11 mouse cellular contexts compared by ENCODE assay signal in the genomic region with DNA sequence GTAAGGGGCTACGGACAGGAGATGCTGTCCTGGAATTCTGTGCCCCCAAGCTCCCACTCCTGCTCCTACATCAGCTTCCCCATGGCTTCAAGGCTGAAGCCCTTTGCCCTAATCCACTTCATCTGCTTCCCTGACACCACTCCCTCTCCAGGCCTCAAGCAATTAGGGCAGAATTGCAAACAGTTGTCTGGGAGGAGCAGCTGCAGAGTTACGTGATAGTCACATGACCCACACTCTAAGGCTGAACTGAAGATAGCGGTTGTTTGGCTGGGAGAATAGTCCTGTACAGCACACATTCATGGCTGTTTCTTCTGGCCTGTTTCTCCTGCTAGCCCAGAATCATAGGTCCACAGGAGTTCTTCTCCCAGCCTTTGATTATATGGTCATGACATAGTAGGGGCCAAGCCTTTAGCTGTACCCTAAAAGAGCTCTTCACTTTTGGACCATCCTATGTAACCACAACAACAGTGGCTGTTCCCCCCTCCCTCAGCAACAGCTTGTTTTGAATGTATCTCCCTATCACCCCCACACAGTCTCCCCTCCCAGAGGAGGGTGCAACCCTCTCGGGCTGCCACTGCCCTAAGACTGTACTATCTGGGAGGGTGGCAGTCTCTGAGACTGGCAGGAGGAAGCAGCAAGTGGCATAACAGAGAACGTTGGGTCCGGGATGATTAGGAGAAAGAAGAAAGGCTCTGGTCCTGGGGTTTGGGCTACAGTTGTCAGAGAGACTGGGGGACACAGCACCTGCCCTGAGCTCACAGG. TPM values are rescaled to one million over a fixed set of nuclear protein-coding genes. Genes with fewer than 3 reads are reported as not detected.
DNase-seq lines count a peak whose midpoint lies in the region; ATAC-seq and TF ChIP-seq lines count a peak whose summit lies in the region.
"Had no signal": no experiment of that assay in that cellular context is flagged by ENCODE, and none has a peak within 500 bp of the region (broad histone marks: within the 10 kb centered on the region; RNA-seq: fewer than 3 reads in every experiment).

No protein-coding gene starts in this region.

- H3K9me3 ChIP-seq in embryonic facial prominence, embryonic 13.5 days: no peaks in the 10 kb centered on the region
- no peaks in the 10 kb centered on the region for H3K9me3 ChIP-seq in limb, embryonic 14.5 days (ENCODE audit: control insufficient read depth, low read length)
- H3K9me3 ChIP-seq: heart, embryonic 10.5 days; lung, embryonic 15.5 days had no signal

- H3K4me2 ChIP-seq in embryonic facial prominence, embryonic 13.5 days: 0 out of 2 replicates have a peak overlapping the region, but pooled peaks have one; percentile 17
- H3K4me2 ChIP-seq in limb, embryonic 14.5 days (replicated peaks; ENCODE audit: low read depth, low read length, severe bottlenecking): no peak overlapping the region
- H3K4me2 ChIP-seq: lung, embryonic 15.5 days had no signal

- DNase-seq in 3T3-L1 (ENCODE audit: low read depth, low spot score) (peak; percentile 35), A20 (ENCODE audit: low read depth, low spot score) (peak; percentile 30)
- peak; percentile 43 for DNase-seq in limb, embryonic 14.5 days (ENCODE audit: low spot score)
- no peak for DNase-seq in kidney, adult 2 months
- no peak for DNase-seq in testis, postnatal 10 days (ENCODE audit: low spot score)
- no peak for DNase-seq in cerebellum, postnatal 10 days
- DNase-seq: kidney, postnatal 14 days had no signal

- peaks cover 44% of the 10 kb centered on the region for H3K4me1 ChIP-seq in embryonic facial prominence, embryonic 13.5 days
- H3K4me1 ChIP-seq in limb, embryonic 14.5 days (ENCODE audit: control insufficient read depth, insufficient read depth, low read length): peaks cover 17% of the 10 kb centered on the region
- H3K4me1 ChIP-seq in kidney, adult 2 months (ENCODE audit: control insufficient read depth, insufficient read depth, low read length): no peaks in the 10 kb centered on the region

- H3K9ac ChIP-seq in embryonic facial prominence, embryonic 13.5 days: 0 out of 2 replicates have a peak overlapping the region, but pooled peaks have one; percentile 12
- H3K9ac ChIP-seq in limb, embryonic 14.5 days (ENCODE audit: low read depth, low read length, severe bottlenecking): no peak overlapping the region
- H3K9ac ChIP-seq: lung, embryonic 15.5 days had no signal

- H3K27me3 ChIP-seq in embryonic facial prominence, embryonic 13.5 days: no peaks in the 10 kb centered on the region
- no peaks in the 10 kb centered on the region for H3K27me3 ChIP-seq in limb, embryonic 14.5 days (ENCODE audit: control insufficient read depth, insufficient read depth, low read length)
- no peaks in the 10 kb centered on the region for H3K27me3 ChIP-seq in kidney, adult 2 months (replicated peaks; ENCODE audit: control insufficient read depth, insufficient read depth, low read length)
- H3K27me3 ChIP-seq: lung, embryonic 15.5 days had no signal

- H3K27ac ChIP-seq in embryonic facial prominence, embryonic 13.5 days: peak overlapping the region; percentile 63
- H3K27ac ChIP-seq in limb, embryonic 14.5 days (replicated peaks; ENCODE audit: low read depth, low read length): 0 out of 2 replicates have a peak overlapping the region, but pooled peaks have one; percentile 0
- H3K27ac ChIP-seq in kidney, adult 2 months (ENCODE audit: insufficient read depth, low read depth, low read length): no peak overlapping the region
- H3K27ac ChIP-seq: heart, embryonic 10.5 days; lung, embryonic 15.5 days had no signal

- no peaks in the 10 kb centered on the region for H3K36me3 ChIP-seq in embryonic facial prominence, embryonic 13.5 days
- no peaks in the 10 kb centered on the region for H3K36me3 ChIP-seq in limb, embryonic 14.5 days (ENCODE audit: control insufficient read depth, insufficient read depth, low read length)
- no peaks in the 10 kb centered on the region for H3K36me3 ChIP-seq in kidney, adult 2 months (ENCODE audit: control insufficient read depth, insufficient read depth, low read length)
- H3K36me3 ChIP-seq: heart, embryonic 10.5 days; lung, embryonic 15.5 days had no signal

- 39% methylated on average over 6 of the region's 6 CpGs for WGBS in embryonic facial prominence, embryonic 13.5 days
- WGBS in limb, embryonic 14.5 days: 47% methylated on average over 6 of the region's 6 CpGs
- 57% methylated on average over 6 of the region's 6 CpGs for WGBS in kidney, adult 2 months

- no peak overlapping the region for H3K4me3 ChIP-seq in embryonic facial prominence, embryonic 13.5 days
- H3K4me3 ChIP-seq in limb, embryonic 14.5 days (replicated peaks; ENCODE audit: low read length): no peak overlapping the region
- no peak overlapping the region for H3K4me3 ChIP-seq in kidney, adult 2 months (ENCODE audit: insufficient read depth, low read depth, low read length)
- H3K4me3 ChIP-seq: heart, embryonic 10.5 days; lung, embryonic 15.5 days had no signal

- TF ChIP-seq POLR2A in limb, embryonic 14.5 days (IDR thresholded peaks at IDR 0.05; ENCODE audit: borderline replicate concordance, extremely low read depth, insufficient read depth, insufficient read length): no peak
- no peak for TF ChIP-seq POLR2A in kidney, adult 2 months (IDR thresholded peaks at IDR 0.05; ENCODE audit: low read depth, low read length)

- no peak for ATAC-seq in embryonic facial prominence, embryonic 13.5 days (ENCODE audit: insufficient number of reproducible peaks, insufficient read depth, low FRiP score, low TSS enrichment, low read depth)
- ATAC-seq in limb, embryonic 14.5 days (ENCODE audit: low FRiP score, low read depth): no peak

- TF ChIP-seq CTCF in kidney, adult 2 months (conservative IDR thresholded peaks at IDR 0.05; ENCODE audit: insufficient read depth, insufficient read length, low read depth, low read length): no peak

RNA-seq across cellular contexts. Expression of a gene that starts 3.8 kb away (rescaled TPM):
- polyA plus RNA-seq in embryonic facial prominence, embryonic 13.5 days (2015; fragmentation: Nextera tagmentation; extraction: Ambion mirVana): 1.3 TPM in 1 of 2 replicates, not detected in the other
- 0.15 and 0.59 TPM in 2 replicates for polyA plus RNA-seq in limb, embryonic 14.5 days (2012; rRNA removed)
- not detected in 2 replicates for polyA plus RNA-seq in limb, embryonic 14.5 days (2014; fragmentation: Nextera tagmentation; extraction: Ambion mirVana)
- polyA plus RNA-seq in kidney, adult 2 months (2012; rRNA removed): 0.35 and 2.0 TPM in 2 replicates
- polyA plus RNA-seq: cortical plate, adult 2 months had no signal

RNA-seq across cellular contexts. Expression of a gene that starts 7.6 kb away (rescaled TPM):
- not detected in 2 replicates for polyA plus RNA-seq in embryonic facial prominence, embryonic 13.5 days (2015; fragmentation: Nextera tagmentation; extraction: Ambion mirVana)
- 0.18 TPM in 1 of 2 replicates, not detected in the other for polyA plus RNA-seq in limb, embryonic 14.5 days (2012; rRNA removed)
- polyA plus RNA-seq in limb, embryonic 14.5 days (2014; fragmentation: Nextera tagmentation; extraction: Ambion mirVana): not detected in 2 replicates
- not detected in 2 replicates for polyA plus RNA-seq in kidney, adult 2 months (2012; rRNA removed)
- polyA plus RNA-seq: cortical plate, adult 2 months; heart, embryonic 10.5 days; lung, embryonic 15.5 days had no signal

RNA-seq across cellular contexts. Expression of a gene that starts 18.6 kb away (rescaled TPM):
- 0.50 and 0.76 TPM in 2 replicates for polyA plus RNA-seq in embryonic facial prominence, embryonic 13.5 days (2015; fragmentation: Nextera tagmentation; extraction: Ambion mirVana)
- 0.05 TPM in 1 of 2 replicates, not detected in the other for polyA plus RNA-seq in limb, embryonic 14.5 days (2012; rRNA removed)
- 0.17 and 0.53 TPM in 2 replicates for polyA plus RNA-seq in limb, embryonic 14.5 days (2014; fragmentation: Nextera tagmentation; extraction: Ambion mirVana)
- 0.19 and 0.41 TPM in 2 replicates for polyA plus RNA-seq in kidney, adult 2 months (2012; rRNA removed)

RNA-seq across cellular contexts. Expression of a gene that starts 26.2 kb away (rescaled TPM):
- not detected in 2 replicates for polyA plus RNA-seq in embryonic facial prominence, embryonic 13.5 days (2015; fragmentation: Nextera tagmentation; extraction: Ambion mirVana)
- 0.04 and 0.05 TPM in 2 replicates for polyA plus RNA-seq in limb, embryonic 14.5 days (2012; rRNA removed)
- polyA plus RNA-seq in limb, embryonic 14.5 days (2014; fragmentation: Nextera tagmentation; extraction: Ambion mirVana): not detected in 2 replicates
- 0.20 TPM in 1 of 2 replicates, not detected in the other for polyA plus RNA-seq in kidney, adult 2 months (2012; rRNA removed)
- polyA plus RNA-seq: cortical plate, adult 2 months; lung, embryonic 15.5 days had no signal

RNA-seq across cellular contexts. Expression of a gene that starts 39.5 kb away (rescaled TPM):
- 23.3 and 24.5 TPM in 2 replicates for polyA plus RNA-seq in embryonic facial prominence, embryonic 13.5 days (2015; fragmentation: Nextera tagmentation; extraction: Ambion mirVana)
- polyA plus RNA-seq in limb, embryonic 14.5 days (2012; rRNA removed): 21.4 and 23.3 TPM in 2 replicates
- polyA plus RNA-seq in limb, embryonic 14.5 days (2014; fragmentation: Nextera tagmentation; extraction: Ambion mirVana): 8.7 and 9.2 TPM in 2 replicates
- polyA plus RNA-seq in kidney, adult 2 months (2012; rRNA removed): 13.4 and 14.3 TPM in 2 replicates

Comparison
In these comparisons a context has a peak if more than half of its experiments do, and no peak if none do; other contexts are left out.
1. DNase-seq: peak in 3T3-L1 (single experiment), A20 (single experiment) and limb, embryonic 14.5 days (single experiment); none in kidney, adult 2 months (single experiment), testis, postnatal 10 days (single experiment) and cerebellum, postnatal 10 days (0 of 2).